Mouse (Mus musculus) forelimb bud, embryonic 11.5 days (tissue): ENCODE measurements around the gene Plcl1.

Experiments used
- DNase-seq: peaks from one replicate; pipeline ENCODE4 v3.0.0-alpha.2; 2012; ENCODE audit warnings: low read depth, low spot score

Gene Plcl1

DNA sequence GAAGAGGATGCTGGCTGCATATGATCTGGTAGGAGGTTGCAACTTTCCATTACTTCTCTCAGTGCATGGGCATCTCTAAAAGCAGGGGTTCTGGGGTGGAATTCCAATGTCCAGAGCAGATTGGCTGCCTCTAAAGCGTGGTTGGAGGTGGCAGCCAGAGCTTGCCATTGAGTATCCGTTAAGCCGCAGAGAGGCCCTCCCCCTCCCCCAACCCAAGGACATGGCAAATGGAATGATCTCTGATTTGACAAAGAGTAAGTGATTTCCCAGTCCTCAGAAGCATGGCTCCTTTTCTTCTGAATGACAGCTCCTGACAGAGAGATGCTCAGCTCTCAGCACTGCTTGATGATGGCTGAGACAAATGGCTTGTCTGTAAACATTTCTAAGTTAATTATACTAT is 296.4 kb downstream of the Plcl1 start:
- DNase-seq: no peak

DNA sequence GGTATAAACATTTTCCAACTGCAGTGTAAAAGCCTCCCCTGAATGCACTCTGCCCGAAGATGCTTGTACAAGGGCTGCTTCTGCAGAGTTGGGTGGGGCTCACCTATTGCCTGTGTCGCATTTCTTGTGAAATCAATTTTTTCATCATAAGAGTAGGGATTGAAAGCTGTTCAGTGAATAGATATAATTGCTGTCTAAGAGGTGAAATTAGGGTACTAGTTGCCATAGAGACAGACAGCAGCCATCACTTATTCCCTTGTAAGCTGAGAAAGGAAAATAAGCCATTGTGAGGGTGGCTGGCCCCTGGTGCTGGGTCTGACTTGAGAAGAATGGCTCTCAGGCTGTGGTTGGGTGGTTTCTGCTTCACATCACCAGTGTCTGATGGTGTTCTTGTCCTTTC is 299.0 kb downstream of the Plcl1 start:
- no peak for DNase-seq

DNA sequence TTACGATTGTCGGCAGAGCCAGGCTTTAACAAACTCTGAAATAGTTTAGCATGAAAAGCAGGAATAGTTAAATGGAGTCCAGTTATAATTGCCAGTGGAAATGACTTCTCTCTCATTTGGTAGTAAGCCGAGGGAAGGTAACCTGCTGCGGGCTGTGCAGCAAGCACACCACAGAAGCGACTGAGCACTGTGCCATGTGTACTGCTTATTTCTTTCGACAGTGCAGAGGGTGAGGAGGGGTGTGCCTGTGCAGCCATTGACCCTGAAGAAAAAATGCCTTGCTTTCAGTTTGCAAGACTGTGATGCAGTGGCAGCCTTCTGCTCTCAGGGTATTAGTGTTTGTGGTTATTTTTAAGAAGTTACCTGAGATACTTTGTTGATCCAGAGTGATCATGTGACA is 299.5 kb downstream of the Plcl1 start:
- DNase-seq: no peak

DNA sequence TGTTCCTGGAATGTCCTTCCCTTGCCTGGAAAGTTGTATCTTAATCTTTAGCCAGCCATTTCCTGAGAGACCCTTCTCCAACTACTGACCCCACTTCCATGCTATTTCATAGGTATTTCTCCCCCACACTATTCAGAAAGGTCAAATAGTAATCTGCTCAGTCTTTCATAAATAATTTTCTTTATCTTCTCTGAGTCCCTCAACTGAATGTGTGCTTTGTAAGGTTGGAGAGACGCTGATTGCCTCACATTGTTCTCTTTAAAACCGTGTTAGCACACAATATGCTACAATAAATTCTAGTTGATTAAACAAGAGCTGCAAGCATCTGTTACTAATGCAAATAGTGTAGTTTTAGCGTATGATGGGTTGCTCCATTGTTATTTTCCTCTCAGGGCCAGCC is 300.0 kb downstream of the Plcl1 start:
- DNase-seq: no peak

DNA sequence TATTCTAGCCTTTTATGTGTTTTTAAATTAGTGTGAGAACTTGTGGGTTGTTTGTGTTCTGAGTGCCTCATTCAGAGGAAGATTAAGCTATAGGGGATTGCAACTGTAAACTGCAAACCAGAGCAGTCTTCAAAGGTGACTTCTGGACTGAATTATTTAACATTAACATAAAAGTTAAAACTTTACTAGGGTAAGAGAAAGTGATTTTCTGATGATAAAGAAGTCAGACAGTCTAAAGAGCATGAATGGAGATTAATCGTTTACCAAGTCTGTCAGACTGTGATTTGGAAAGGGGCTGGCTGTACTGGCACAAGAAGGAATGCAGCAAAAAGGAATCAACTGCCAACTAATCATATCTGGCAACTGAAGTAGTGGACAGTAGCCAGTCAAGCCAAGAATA is 301.2 kb downstream of the Plcl1 start:
- DNase-seq: no peak

DNA sequence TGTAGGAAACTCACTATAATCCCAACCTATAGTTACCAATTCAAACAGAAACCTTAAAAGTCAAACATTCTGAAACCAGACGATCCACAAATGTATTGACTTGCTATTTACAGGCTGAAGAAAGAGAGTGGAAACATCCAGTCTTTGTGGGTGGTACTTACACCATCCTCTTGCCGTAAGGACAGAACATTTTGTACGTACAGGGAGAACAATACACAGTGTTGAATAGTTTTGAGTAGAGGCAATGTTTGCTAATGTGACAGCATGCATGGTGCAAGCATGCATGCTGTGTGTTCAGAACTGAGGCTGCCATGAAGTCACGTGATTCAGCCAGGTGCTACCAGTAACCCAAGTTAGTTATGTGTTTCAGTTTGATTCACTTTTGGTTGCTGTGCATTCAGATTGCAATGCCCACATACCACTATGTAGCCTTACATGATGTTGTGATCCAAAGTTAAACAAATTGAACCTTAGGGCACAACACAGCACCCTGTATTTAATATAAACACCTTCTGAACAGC is 311.6 kb downstream of the Plcl1 start:
- DNase-seq: no peak

DNA sequence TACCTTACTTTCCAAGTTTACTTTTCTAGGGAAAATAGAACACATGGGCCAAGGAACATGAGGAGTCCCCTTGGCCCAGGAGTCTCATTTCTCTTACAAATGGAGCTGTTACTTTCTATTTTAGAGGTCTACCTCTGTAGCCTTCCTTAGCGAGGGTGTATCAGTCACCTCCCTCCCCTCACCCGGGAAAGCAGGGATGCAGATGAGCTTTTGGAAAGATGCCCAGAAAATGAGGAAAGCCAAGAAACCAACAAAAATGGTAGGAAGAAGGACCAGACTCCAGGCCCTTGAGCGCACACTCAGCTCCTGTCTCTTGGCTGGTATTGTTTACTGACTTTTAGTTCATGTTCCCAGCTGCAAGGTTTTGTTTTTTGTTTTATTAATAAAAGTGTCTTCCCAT is 319.7 kb downstream of the Plcl1 start:
- DNase-seq: no peak

DNA sequence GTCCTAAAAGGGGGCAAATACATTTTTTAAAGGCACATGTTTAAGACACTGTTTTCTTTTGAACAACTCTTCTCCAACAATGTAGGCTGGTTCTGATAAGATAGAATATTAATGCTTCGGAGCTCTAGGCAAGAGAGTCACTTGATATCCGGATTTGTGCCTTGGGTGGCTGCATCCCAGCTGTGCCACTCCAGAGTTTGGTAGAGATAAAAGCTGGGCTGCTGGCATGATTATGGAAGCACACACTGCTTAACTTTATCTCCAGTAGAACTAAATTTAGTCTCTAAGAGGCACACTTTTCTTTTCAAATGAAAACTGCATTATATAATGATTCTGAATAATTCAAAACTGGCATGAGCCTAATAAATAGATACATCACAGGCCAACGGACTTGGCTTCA is 323.6 kb downstream of the Plcl1 start:
- DNase-seq: no peak

DNA sequence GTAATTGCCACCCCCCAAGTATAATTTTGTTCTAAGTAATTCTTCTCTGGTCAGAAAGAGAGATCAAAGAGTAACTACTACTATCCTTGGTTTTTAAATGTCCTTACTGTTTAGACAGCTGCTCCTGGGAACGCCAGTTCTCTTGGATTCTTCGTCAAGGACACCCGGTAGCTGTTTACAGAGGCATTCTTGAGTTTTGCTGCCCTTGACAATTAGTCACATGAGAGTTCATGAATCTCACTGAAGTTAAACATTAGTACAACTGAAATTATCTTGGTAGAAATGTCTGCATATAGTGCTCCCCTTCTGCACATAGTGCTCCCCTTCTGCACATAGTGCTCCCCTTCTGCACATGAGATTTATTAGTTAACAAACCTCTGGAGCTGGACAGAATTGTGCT is 327.2 kb downstream of the Plcl1 start:
- DNase-seq: no peak

DNA sequence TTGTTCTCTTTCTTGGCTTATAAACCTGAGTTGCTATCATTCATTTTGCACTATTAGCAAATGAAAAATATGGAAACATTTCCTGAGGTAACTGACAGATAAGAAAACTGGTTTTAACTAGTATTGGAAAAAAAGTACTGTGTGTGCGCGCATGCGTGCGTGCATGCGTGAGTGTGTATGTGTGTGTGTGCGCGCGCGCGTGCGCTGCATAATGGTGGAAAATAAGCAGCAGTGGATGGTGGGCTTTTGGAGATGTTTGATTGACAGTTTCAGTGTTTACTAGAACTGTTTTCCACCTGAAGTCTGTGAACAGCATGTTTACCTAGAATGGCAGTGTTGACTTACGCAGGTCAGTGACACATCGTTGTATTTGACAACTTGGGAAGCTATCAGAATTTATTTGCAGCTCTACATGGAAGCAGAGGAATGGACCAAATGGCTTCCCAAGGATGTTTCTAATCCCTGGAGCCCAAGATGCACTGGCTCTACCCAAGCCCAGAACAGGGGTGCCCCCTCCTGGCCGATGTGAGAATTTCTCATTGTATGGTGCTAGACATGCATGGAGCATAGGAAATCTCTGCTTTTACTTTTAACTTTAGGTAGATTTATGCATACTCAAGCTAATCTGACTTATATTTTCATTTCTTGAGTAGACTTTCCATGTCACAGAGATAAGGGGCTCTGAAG is 330.5 kb downstream of the Plcl1 start:
- DNase-seq: peak; percentile 67

DNA sequence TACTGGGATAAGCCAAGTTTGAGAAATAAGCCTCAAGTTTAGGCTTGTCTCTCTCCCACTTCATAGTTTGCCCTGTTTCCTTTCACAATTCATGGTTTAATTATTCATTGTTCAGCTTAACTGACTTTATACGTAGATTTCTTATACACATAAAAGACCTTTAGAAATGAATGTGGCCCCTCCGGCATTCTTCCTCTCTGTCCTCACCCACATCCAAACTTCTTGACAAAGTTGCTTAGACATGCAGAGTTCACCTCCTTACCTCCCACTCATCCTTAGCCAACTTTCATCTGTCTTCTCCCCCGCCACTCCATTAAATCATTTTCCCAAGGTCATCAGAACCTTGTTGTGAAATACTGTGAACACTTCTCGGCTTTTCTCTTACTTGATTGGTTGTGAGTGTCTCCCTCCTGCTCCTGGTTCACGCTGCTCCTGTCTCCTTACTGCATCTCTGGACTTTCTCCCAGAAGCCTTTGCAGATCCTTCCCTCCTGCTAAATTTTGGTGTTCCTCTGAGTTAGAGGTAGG is 331.1 kb downstream of the Plcl1 start:
- DNase-seq: no peak

DNA sequence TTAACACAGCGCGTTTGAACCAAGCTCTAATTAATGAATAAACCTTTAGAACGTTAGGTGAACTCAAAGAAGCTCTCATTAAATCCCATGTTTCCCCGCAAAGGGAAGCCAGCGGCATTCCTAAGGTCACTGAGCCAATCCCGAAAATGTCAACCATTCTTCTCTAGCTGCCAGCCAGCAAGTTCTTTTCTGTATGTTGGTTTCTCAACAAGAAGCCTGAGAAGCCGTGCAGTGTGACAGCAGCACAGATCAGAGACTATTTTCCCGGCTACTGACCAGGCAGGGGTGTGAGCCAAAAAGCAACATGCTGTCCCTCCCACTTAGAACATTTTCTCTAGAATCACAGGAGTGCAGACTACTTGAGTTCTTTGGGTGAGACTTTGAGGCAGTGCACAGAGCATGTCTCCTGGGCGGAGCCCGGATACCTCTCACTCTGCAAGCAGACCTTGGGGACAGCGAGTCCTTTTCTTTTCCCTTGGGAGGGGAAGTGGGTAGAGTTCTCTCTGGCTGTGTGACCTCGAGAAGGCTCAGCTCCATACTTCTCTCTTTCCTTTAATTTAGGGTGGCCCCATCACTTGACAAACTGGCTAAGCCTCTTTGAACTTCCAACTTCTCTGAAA is 333.1 kb downstream of the Plcl1 start:
- DNase-seq: no peak

DNA sequence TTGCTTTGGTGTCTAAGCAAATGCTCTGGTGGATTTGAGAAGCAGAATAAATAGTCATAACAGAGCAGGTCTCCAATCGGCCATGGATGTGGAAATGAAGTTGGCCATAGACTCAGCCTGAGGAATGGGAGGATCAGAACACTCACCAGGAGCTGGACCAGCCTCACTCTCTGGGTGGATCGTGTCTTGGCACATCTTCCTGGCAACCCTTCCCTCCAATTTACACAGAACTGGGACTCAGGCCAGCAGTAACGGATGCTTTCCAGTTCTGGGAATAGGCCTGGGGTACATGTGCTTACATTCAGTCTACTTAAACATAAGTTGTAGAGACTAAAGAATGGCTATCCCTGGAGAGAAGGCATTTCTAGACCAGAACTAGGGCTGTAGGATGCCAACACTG is 336.2 kb downstream of the Plcl1 start:
- no peak for DNase-seq

DNA sequence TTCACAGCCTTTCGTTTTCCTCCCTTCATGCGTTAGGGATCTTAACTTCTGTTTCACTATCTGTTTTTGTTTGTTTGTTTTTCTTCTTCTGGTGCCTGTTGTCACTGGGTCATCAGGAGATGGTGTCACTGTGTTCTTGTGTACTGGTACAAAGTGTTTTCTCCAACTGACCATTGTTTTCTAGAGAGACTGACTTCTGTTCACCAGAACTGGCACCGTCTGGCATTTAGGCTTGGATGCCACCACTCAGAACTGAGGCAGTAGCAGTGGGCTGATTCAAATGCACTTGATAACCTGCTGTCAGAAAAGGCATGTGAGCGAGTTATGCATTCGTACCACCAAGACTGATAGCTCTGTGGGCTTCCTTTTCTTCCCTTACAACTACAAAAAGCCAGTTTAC is 342.8 kb downstream of the Plcl1 start:
- no peak for DNase-seq

DNA sequence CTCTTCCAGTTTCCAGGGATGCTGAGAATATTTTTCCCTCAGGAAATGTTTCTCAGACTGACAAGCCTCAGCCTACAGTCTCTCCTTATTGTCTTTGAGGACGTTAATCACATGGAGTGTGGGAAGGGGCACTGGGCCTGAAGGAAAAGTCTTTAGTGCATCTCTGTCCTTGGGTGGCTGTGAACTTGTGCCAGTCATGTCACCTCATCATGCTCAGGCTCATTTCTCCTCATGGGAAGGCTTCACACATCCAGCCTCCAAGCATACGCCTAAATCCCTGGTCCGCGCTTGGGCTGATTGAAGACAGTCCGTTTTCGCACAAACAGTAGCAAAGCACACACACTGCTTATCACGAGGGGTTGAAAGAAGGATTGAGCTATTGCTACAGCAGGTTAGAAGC is 344.0 kb downstream of the Plcl1 start:
- no peak for DNase-seq

DNA sequence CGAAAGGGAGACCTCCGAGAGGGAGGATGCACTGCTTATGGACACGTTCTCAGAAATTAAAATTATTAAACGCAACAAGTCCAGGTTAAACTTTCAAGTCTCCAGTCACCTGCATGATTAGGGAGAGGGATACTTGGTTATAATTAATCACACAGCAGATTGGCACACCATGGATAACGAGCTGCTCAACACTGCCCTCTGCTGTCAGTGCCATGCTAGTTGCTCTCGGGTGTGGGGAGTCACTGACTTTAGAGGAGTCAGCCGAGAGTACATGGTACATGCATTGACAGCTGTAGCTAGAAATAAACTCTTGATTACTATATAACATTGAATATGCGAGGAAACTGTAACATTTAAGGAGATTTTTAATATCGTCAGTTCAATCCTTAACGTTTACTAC is 350.0 kb downstream of the Plcl1 start:
- no peak for DNase-seq

DNA sequence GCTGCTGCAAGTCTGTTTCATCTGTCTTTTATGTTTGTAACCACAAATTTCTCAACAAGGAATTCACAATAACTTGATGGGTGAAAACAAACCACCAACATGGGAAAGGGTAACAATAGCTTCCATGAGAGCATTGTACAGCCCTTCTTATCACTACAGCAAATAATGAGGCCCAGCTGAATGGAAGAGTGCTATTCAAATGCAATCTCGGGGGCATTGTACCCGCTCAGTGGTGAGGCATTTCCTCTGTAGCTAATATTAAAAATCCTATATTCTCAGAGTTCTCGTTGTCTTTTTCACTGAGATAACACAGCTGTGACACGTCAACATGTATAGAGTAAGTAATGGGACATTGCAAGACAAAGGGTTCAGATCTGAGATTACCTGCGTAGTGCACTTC is 356.6 kb downstream of the Plcl1 start:
- no peak for DNase-seq

DNA sequence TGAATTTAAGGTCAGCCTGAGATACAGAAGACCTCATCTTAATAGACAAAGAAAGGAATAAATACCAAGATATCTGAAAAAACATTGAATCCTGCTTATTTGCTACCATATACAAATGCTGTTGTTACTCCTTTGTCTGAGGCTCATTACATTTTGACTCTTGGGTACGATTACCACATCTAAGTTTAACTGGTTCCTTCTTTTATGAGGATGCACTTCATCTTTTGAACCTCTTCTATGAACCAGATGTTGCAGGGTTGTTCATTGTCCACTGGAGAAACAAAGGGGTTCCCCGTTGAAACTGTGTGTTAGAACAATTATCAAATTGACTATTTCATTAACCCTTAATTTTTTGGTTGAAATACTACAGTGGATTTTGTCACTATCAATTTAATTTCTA is 357.4 kb downstream of the Plcl1 start:
- DNase-seq: no peak

DNA sequence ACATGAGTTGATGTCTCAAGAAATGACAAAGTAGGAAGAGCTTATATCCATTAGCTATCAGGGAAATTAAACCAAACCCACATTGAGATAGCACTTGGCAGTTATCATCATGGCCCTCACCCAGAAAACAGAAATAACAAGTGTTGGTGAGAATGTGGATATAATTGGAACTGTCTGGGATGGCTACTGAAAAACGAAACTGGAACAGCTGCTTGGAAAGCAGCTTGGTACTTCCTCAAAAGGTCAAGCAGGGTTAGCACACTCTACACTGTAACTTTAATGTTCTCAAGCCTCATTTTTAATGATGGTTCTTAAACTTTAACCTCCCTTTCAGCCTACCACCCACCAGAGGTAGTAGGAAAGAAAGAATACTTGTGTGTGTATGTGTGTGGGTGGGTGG is 361.0 kb downstream of the Plcl1 start:
- DNase-seq: no peak

DNA sequence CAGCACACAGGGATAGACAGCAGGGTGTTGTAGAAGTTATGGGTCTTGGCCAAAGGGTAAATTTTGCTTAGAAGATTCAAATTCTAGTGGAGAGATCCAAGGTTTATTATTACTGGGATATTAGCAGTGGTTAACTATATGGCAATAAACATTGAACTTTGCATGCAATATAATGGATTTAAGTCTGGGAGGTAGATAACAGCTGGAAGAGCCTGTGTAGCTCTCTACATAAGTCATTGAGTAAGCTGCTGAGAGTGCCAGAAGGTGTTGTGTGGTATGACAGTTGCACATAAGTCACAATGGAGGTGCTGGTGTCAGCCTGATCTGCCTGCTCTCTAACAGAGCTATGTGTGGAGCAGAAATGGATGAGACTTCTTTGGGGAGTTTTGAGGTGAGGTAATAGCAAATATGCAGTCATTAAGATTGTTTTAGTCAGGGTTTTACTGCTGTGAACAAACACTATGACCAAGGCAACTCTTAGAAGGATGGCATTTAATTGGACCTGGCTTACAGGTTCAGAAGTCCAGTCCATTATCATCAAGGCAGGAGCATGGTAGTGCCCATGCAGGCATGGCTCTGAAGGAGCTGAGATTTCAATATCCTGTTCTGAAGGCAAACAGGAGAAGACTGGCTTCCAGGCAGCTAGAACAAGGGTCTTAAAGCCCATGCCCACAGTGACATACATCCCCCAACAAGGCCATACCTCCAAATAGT is 364.5 kb downstream of the Plcl1 start:
- no peak for DNase-seq

DNA sequence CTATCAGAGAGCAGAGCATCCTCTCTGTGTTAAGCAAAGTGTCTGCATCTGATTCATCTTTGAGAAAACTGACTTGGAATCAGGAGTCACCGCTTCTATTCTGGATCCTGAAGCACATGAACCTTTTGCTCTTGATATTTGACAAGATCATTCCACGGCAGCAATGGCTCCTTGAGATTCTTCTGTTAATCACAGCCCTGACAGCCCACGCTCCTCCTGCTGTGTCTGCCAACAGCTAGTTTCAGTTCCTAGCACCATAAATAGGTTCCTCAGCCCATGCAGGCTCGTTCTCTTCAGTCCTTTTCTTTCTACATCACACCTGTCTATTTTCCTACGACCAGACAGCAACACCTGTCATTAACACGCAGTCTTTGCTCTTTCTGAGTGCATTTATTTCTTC is 387.1 kb downstream of the Plcl1 start:
- no peak for DNase-seq
